Mouse (Mus musculus): Measurements from ENCODE around the gene Cnksr3.

The Cnksr3 gene

DNA sequence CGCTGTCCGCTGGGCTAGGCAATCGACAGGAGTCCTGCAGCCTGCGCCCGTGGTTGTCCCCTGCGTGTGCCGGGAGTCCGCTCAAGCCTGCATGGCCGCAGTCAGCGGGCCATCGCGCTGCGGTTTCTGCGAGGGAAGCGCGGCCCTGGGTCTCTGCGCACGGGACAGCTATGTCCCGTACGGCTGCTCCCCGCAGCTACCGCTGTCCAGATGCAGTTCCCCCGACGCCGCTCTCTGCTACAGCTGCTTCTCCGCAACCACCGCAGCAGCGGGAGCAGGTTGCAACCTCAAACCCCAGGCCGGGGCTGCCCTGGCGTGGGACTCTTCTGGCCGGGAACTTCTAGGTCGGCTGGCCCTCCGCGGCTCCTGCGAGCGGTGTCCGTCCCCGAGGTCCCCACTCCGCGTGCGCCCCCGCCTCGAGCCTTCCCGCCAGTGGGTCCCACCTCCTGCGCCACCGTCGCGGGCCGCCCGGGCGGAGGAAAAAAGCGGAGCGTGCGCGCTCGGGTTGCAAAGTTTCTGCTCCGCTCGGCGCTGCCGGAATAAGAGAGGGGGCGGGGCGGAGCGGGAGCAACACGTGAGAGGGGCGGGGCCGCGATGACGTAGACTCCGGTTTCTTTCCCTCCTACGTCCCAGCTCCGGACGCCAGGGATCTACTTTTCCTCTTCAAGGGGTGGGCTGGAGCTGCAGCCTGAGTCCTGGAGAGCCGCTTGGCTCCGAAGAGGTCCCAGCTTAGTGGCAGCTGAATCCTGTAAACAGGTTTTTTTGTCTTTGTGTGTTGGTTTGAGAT, at the start of gene Cnksr3:
TSS of gene Cnksr3 (minus strand) at position 542 of the 787 bp plus-strand sequence.
- DNase-seq, result peak; percentile 93

DNA sequence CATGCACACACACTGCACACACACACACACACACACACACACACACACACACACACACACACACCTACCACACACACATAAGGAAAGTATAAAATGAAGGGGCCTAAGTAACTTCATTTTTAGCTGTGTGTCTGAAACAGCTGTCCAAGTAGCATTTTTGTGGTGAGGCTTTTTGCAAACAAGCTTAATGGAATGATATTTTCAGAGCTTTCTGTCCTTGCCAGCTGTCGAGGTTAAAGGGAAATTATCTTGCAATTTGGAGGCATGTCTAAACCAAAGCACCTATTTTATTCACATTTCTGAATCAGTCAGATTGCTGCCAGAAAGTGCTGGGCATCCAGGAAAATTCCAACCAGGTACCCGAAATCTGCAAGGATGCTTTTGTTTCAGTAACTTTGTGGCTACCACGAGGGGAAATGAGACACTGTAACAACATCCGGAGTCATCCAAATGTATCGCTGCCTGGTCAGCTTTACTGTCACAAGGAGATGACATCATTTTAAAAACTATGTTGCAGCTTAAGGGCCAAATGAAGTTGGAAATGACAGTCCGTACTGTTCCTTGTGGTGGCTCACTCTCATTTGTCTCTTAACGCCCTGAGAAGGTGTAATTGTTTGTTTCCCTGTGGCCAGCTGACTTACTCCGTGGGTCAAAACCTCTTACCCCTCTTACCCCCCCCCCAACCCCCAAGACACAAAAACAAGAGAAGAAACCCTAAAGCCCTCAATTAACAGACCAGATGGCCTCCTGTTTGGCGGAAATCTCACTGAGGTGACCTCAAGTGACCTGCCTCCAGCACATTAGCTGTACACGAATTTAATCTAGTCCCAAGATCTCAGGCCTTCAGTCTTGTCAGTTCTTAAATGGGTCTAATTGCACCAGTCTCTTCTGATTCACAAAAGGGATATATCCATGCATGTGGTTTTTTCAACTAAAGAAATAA, 48.4 kb upstream of the Cnksr3 start:
- DNase-seq, result no peak

DNA sequence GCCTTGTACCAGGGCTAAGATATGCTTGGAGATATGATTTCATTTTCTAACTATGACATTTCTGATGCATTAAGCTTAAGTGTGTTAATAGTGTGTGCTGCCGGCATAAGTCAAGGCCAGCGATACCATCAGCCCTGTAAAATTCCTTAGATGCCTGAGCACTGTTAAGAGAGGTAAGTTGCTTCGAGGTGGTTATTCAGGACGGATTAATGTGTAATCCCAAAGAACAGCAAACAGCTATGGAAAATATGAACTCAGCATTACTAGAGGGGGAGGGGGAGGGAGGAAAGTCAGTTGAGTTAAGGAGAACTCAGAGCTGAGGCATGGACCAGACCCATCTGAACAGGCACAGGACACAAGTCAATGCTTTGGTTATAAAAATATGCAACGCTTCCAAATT, 46.6 kb upstream of the Cnksr3 start:
- DNase-seq, result no peak

DNA sequence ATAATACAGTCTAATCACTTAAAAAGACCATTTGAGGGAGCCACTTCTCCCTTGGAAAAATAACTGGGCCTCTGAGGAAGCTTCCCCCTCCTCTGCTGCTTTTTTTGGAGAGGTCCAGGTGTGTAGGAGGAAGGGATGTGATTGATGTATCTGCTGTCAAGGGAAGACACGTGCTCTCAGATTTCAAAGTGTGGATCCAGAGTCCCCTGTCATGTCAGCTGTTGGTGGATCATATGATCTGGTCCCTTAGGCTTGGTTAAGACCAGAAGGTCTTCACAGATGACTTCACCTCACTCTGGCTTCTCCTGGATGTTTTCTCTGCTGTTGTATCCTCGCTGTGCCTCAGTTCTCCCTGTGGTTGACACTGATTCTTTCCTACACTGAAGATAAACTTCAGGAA, 38.4 kb upstream of the Cnksr3 start:
- DNase-seq, result no peak

DNA sequence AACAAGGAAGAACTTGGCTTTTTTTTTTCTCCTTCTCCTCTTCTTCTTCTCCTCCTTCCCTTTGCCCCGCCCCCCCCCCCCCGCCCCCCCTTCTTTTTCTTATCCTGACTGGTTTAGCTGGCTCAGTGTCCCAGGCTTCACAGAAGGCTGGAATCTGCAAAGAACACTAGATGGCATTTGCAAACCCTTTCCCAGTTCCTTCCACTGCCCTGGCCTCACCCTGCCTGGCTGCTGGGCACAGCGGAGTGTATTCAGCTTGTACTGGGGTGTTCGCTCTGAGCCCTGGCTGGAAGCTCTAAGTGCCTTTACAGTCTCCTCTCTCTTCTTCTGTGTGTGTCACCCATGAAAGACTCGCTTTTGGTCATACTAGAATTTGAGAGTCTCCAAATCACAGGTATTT, 22.6 kb upstream of the Cnksr3 start:
- no peak for DNase-seq

DNA sequence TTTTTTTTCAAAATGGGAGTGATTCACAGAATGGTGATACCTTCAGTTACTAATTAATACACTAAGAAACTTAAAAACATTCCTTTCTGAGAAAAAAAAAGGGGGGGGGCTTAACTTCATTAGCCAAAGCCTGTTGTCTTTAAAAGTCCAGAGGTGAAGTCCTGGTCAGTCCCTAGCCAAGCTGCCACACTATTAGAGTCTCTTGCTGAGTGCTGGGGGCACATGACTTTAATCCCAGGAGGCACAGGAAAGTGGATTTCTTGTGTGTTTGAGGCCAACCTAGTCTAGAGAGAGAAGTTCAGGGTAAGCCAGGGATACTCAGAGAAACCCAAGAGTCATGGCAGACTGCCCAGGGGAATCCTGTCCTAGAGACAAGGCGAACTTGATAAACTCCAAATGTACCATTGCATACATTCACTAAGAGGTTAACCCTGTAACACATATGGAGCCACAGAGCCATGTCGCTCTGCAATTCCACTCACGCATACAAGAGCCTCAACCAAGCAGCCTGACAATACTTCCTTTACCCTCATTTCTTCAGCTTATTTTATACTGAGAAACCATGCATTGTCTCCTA, 5.6 kb upstream of the Cnksr3 start:
- DNase-seq, result no peak

DNA sequence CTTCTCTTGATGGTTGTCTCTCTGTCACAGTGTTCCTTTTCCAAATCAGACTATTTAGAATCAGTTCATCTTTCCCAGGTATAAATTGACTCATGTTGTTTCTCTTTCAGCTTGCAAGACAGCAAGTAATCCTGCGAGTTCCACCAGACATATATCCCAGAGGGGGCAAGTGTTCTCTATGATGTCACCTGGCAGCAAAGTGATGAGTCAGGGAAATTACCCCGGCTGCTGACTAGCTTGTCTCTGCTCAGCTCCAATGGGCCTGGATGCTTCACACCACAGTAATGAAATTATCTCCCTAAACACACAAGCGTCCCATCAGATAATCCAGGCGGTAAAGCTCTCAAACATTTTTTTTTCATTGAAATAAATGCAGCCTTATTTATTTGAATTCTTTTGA, 2.7 kb upstream of the Cnksr3 start:
- DNase-seq, result no peak

DNA sequence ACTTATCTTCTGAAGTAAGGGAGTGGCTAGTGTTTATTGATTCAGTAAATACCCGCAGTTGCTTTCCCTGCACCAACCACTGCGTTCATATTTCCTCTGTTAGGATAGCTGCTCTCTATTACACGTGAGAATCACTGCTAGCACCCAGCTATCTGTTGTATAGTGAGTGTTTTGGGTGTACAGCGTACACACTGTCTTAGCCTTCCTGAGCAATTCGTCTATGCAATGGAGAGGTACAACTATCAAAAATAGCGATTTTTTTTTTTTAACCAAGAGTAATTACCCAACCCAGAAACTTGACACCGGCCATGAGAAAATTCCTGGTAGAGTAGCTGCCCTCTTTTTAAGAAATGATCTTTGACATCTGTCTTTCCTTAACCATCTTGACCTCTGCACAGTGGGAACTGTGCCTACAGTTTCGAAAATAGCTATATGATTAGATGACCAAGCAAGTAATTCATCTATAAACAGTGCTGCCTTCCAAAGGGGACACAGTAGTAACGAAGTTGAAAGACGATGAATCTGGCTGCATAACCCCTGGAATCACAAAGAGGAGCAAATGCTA, 1.1 kb upstream of the Cnksr3 start:
- DNase-seq, result no peak

DNA sequence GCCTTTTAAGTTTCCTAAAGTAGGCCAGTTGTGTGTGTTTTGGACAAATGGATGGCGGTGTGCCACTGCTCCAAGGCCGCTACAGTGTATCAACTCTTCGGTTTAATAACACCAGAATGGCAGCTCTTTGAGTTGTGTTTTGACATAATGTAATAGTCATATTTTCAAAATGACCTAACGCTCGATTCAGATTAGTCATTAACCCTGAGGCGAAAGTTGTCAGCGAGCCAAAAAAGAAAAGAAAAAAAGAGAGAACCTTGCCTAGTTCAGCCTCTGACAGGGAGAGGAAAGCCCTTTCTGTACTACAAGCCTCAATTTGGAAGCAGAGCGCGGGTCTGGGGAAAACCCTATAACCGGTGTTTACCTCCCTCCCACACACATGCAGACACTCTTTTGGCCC, 500 bp upstream of the Cnksr3 start:
- DNase-seq, result no peak

DNA sequence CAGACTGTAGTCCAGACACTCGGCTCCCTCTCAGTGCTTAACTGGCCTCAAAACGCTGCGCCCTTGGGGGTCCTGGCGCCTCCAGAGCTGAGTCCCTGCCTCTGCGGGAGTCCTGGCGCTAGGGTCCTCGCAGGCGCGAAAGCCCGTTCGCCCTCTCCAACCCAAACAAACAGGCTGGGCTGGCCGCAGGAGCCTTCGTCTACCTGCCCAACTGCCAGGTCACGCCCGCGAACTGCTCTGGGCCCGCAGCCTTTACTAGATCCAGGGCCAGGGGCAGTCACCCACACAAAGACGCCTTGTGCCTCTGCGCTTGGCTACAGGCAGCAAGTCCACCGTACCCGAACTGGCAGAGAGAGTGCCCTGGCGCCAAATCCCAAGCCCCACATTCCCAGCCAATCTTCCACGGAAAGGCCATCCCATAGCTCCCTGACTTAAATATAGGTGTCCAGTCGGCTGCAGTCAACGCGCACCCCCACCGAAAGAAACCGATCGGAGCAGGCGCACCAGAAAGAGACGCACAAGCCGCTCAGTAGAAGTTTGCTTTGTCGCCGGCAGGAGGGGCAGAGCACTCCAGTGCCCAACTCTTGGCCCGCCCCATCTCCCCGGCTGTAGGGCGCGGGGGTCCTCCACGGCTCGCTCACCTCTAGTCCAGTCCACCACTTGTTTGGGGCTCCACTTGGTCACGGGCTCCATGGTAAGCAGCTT, 894 bp downstream of the Cnksr3 start:
- DNase-seq, result peak; percentile 56

DNA sequence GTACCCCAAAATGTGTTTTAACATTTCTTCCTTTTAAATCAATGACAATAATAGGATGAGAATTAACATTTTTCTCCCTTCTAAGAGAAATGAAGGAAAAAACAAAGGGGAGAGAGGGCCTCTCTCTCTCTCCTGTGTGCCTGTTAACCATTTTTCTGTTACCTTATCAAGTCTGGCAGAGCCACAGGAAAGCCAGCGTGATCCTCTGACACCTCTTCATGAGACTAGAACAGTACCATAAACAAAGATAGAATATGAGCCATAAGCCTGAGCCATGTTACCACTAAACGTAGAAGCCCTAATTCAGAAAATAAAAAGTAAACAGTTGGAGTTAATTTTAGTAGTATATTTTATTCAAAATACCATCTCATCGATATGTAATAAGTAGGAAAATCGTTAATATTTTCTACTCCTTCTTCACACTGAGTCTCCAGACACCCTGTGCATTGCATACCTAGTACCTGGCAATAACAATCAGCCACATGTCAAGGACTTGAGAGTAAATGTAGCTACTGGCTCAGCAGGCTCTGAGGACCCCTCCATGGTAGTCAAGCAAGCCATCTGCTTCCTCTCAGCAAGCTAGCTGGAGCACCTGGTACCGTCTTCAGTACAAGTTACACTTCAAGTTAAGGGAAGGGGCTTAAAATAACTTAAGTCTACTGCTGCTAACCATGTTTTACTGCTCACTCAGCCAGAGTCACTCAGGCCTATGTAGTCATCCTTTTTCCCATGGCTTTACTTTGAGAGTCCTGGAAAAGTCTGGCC, 2.2 kb downstream of the Cnksr3 start:
- no peak for DNase-seq

DNA sequence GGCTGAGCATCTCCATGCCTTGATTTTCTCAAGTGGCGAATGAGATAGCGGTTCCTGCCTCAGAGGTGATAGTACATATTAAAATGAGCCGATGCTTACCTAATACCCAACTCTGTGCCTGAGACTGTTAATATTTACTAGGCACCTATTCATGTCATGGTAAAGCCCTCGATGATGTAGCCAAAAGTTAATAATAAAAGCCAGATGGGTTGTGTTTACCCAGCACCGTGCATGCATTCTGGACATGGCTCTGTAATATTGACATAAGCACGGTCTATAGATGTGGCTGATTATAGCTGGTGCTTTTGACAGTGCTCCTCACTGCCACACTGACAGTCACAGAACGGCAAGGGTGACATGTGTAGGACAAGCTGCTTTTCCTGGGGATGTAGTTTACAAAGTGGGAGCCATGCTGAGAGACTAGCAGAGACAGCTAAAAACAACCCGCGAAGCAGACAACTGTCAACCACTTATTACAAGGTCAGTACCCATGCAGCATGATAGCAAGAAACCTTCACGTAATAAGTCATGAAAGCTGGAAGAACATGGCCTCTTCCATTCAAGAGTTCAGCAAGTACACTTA, 3.1 kb downstream of the Cnksr3 start:
- no peak for DNase-seq

DNA sequence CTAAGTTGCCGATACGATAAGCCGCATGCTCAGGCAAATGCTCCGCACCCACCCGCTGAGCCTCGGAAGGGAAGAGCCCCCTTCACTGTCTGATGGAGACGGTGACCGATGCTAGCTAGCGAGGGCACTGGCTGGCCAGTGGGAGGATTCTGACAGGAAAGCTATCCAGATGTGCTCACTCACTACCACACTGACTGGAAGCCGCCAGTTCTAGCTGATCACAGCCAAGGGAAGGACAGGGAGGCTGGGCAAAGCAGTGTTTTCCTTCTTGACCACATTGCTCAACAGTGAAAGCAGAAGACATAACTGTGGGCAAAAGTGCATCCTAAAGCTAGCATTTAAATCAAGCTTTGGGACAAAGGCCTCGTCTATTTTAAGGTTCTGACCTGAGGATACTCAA, 4.7 kb downstream of the Cnksr3 start:
- DNase-seq, result no peak

DNA sequence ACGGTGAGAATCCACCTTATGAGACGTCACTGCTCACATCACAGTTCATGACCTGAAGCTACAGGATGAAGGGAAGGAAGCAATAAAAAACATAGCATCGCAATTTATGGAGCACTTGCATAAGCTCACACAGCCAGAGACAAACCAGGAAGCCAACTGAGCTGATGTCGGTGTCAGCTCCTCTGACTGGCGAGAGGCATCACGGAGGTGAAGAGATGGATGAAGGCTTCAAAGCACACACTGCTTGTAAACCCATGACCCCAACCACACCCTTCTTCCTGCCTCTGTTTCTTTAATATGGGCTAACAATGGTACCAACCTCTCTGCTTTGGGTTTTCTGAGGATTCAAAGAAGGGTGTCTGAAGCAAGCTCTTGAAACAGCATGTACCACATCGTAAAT, 5.5 kb downstream of the Cnksr3 start:
- no peak for DNase-seq

DNA sequence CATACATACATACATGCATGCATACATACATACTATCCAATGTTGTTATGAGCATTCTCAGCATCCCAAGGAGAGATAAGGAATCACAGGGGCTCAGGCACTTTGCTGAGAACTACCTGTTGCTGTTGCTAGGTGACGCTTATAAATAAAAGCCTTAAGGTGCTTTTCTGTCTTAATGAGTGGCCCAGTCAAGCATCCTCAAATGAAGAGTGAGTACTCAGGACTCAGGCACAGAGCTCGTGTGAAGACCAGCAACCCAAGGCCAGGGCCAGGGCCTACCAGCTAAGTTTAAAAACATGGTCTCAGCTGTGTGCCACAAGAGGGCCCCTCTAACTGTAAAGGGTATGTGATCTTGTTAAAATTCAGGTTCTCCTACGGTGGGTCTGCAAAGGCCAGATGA, 6.5 kb downstream of the Cnksr3 start:
- DNase-seq, result no peak

DNA sequence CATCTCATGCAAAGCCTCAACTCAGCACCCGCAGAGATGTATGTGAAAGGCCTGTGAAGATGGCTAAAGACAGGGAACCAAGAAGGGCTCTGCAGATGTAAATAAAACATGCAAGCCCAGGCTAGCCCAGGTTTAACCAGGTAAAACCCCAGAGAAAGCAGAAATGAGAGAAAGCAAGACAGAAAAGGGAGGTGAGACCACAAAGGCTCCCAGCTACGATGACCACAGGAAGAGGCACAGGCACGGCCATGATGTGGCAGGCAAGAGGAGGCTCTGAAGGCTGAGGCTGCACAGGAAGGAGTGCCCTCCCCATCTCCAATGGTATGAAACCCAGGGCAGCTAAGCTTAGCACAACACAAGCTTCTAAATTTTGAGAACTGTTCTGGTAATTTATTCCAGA, 7.1 kb downstream of the Cnksr3 start:
- no peak for DNase-seq

DNA sequence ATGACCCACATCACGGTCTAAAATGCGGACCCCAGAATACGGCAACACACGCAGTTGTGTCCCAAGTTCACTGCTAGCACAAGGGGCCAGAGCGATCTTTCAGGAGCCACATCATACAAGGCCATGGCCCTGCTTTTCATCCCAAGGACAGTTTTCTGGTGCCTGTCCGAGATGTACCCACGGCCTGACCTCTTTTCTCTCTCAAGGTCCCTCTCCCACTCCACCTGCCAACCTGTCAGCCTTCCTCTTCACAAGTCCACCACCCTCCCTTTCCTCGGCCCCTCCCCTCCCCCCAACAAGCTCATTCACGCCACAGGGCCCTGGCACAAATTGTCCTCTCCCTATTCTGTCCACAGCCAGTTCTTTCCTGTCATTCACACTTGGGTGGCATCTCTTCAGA, 9.5 kb downstream of the Cnksr3 start:
- no peak for DNase-seq

DNA sequence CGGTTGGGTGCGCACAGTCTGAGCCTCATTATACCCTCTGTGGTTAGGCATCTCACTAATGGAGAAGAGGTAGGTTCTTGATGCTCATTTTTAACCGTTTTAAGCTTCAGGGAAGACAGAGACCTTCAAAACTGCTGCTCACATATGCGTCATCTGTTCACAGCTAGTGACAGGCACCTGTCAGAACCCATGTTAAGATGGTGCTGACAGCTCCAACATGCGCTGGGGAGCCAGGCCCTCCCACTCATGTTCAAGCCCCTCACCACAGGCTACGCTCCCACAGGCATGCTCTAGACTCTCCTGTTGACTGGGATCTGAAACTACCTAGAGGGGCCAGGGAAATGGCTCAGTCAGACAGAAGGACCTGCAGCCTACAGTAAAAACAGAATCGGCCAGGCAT, 11.4 kb downstream of the Cnksr3 start:
- no peak for DNase-seq

DNA sequence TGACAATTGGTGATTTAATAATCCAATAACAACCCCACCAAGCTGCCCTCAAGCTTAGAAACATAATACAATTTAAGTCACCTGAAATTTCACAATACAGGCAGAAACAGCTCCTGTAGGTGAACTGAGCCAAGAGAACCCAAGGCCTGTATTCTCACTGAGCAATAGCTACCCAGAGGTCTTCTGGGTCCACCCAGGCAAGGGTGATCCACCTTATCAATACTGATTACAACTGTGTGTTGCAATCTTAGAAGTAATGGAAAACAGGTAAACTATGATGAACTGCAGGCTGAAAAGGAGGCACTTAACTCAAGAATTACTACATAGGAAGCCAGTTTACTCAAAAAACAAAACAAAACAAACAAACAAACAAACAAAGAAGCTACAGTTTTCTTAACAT, 13.8 kb downstream of the Cnksr3 start:
- DNase-seq, result no peak

DNA sequence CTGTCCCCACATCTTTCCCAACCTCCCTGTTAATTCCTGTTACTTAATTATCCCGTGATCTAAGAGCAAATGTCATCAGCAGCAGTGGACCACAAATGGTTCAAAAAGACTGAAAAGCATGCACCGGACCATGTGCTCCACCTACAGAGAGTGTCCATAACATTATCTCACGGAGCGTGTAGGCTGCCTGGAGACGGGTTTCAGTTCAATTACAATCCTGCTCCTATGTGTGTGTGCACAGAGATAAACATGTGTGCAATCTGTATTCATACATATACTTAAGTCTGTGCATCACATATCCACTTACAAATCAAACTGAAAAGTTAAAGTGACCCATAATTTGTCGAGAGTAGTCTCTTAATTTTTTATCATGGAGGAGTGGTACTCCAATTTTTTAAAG, 14.3 kb downstream of the Cnksr3 start:
- DNase-seq, result no peak

DNA sequence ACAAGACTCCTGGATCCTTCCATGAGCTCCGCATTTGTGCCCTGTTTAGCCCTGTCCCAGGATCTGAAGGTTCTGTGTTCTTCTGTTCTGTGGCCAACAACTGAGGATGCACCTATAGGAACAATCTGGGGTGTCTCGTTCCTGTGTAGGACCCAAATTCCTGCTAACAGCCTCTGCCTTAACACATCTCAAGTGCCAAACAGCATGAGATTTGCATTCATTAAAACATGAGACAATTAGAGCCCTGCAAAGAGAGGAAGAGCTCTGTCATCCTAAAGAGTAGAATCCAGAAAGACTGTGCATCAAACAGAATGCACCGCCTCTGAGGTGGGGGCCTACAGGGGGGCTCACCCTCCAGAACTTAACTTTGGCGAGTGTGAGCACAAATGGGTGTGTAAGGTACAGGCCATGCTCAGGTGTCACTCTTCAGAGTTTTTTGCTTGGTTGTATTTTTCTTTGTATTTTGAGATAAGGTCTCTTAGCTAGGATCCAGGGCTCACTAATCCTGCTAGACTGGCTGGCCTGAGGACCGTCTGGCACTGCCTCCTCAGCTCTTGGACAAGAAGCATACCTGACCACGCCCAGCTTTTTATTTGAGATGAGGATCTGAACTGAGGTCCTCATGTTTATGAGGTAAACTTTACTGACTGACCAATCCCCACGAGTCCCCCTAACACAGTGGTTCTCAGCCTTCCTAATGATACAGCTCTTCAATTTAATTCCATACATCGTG, 15.2 kb downstream of the Cnksr3 start:
- DNase-seq, result no peak
